Mouse (Mus musculus) ES-Bruce4 (cell line): ENCODE measurements around the gene Tlr2. TPM values are rescaled to one million over a fixed set of nuclear protein-coding genes. Genes with fewer than 3 reads are reported as not detected.

Source experiments
- H3K27ac ChIP-seq: 2 replicates; pipeline ENCODE4 v1.5.1; 2012; ENCODE audit warnings: low read length, inconsistent platforms; ENCODE audit not compliant: insufficient read depth
- H3K27me3 ChIP-seq: 2 replicates; pipeline ENCODE4 v1.6.1; 2012; ENCODE audit warnings: mild to moderate bottlenecking, low read length, inconsistent platforms; ENCODE audit not compliant: control insufficient read depth, poor library complexity, insufficient read depth, severe bottlenecking
- H3K36me3 ChIP-seq: 2 replicates; pipeline ENCODE4 v1.6.1; 2012; ENCODE audit warnings: inconsistent platforms, mild to moderate bottlenecking, low read length, moderate library complexity; ENCODE audit not compliant: control insufficient read depth, poor library complexity, insufficient read depth, severe bottlenecking
- H3K4me1 ChIP-seq: one replicate; pipeline ENCODE4 v1.8.1; 2011; ENCODE audit warnings: low read length; ENCODE audit not compliant: control insufficient read depth, insufficient read depth
- H3K4me3 ChIP-seq: 2 replicates; pipeline ENCODE4 v1.5.1; 2011; ENCODE audit warnings: low read depth, mild to moderate bottlenecking, low read length
- H3K9ac ChIP-seq: 2 replicates; pipeline ENCODE4 v1.6.1; 2012; ENCODE audit warnings: low read depth, mild to moderate bottlenecking, inconsistent platforms; ENCODE audit not compliant: poor library complexity, severe bottlenecking
- H3K9me3 ChIP-seq: replicated peaks from 2 replicates; pipeline ENCODE4 v1.6.1; 2012; ENCODE audit warnings: mild to moderate bottlenecking, low read length, inconsistent platforms; ENCODE audit not compliant: control insufficient read depth, poor library complexity, insufficient read depth, severe bottlenecking
- CTCF ChIP-seq: IDR thresholded peaks from one replicate; pipeline ENCODE4 v1.8.1; 2011; ENCODE audit warnings: low read depth, low read length
- EP300 ChIP-seq: IDR thresholded peaks from 2 replicates; pipeline ENCODE4 v1.6.1; 2011; ENCODE audit warnings: low read depth, low read length; ENCODE audit not compliant: insufficient read depth
- POLR2A ChIP-seq: IDR thresholded peaks from one replicate; pipeline ENCODE4 v1.8.1; 2011; ENCODE audit warnings: low read length; ENCODE audit not compliant: insufficient read depth
- polyA plus RNA-seq: library from polyadenylated mRNA; stranded (reverse); fragments of >200 nt; gene quantifications from 2 replicates; pipeline ENCODE4 v1.2.4, GENCODE M21; 2011; ENCODE audit warnings: low read depth; ENCODE audit not compliant: missing spikeins, insufficient read depth, insufficient read length

Gene Tlr2
- polyA plus RNA-seq, 1 experiment = 2.0 TPM

GRCm38 (mm10) chr3:83816372-83816925, 25.1 kb downstream of the Tlr2 start:
- TF ChIP-seq EP300 (no peak), CTCF (no peak), POLR2A (no peak)

GRCm38 (mm10) chr3:83812863-83813262, 28.7 kb downstream of the Tlr2 start:
- TF ChIP-seq CTCF (no peak), POLR2A (no peak), EP300 (no peak)
- Histone ChIP-seq H3K36me3 (no peaks in the 10 kb centered on the region), H3K9ac (no peak overlapping the region), H3K27me3 (no peaks in the 10 kb centered on the region), H3K4me1 (no peaks in the 10 kb centered on the region), H3K4me3 (no peak overlapping the region), H3K27ac (no peak overlapping the region), H3K9me3 (no peaks in the 10 kb centered on the region)

More at GRCm38 (mm10) chr3:83816372-83816925, 25.1 kb downstream of the Tlr2 start:
- H3K27ac ChIP-seq = no peak overlapping the region
- no peaks in the 10 kb centered on the region for H3K4me1 ChIP-seq
- no peaks in the 10 kb centered on the region for H3K27me3 ChIP-seq
- H3K36me3 ChIP-seq = no peaks in the 10 kb centered on the region
- no peaks in the 10 kb centered on the region for H3K9me3 ChIP-seq
- no peak overlapping the region for H3K4me3 ChIP-seq
- no peak overlapping the region for H3K9ac ChIP-seq

- no peaks in the 10 kb centered on the region for H3K36me3 ChIP-seq
- TF ChIP-seq POLR2A = no peak
- no peak for TF ChIP-seq EP300
- no peak for TF ChIP-seq CTCF
- no peaks in the 10 kb centered on the region for H3K9me3 ChIP-seq
- H3K9ac ChIP-seq = no peak overlapping the region
- no peak overlapping the region for H3K4me3 ChIP-seq
- no peaks in the 10 kb centered on the region for H3K4me1 ChIP-seq
- H3K27me3 ChIP-seq = no peaks in the 10 kb centered on the region
- H3K27ac ChIP-seq = no peak overlapping the region
These were observed 29.6 kb downstream of the Tlr2 start for GRCm38 (mm10) chr3:83811987-83812386.

GRCm38 (mm10) chr3:83808483-83808882, 33.1 kb downstream of the Tlr2 start:
- TF ChIP-seq EP300 (no peak), CTCF (no peak), POLR2A (no peak)
- no peaks in the 10 kb centered on the region for H3K36me3 ChIP-seq
- H3K27ac ChIP-seq = no peak overlapping the region
- no peaks in the 10 kb centered on the region for H3K4me1 ChIP-seq
- no peak overlapping the region for H3K9ac ChIP-seq
- H3K4me3 ChIP-seq = no peak overlapping the region
- no peaks in the 10 kb centered on the region for H3K9me3 ChIP-seq
- H3K27me3 ChIP-seq = no peaks in the 10 kb centered on the region

- Histone ChIP-seq H3K9me3 (peaks cover 4% of the 10 kb centered on the region; the same call in 1 of the 2 replicates), H3K36me3 (no peaks in the 10 kb centered on the region), H3K9ac (no peak overlapping the region), H3K4me1 (no peaks in the 10 kb centered on the region), H3K27me3 (no peaks in the 10 kb centered on the region), H3K27ac (no peak overlapping the region), H3K4me3 (no peak overlapping the region)
- TF ChIP-seq POLR2A (no peak), CTCF (no peak), EP300 (no peak)
These were observed 39.9 kb downstream of the Tlr2 start for GRCm38 (mm10) chr3:83801649-83802155.

GRCm38 (mm10) chr3:83799486-83799885, 42.1 kb downstream of the Tlr2 start:
- Histone ChIP-seq H3K9me3 (peaks cover 8% of the 10 kb centered on the region; the same call in 1 of the 2 replicates), H3K27ac (no peak overlapping the region), H3K36me3 (no peaks in the 10 kb centered on the region), H3K4me3 (no peak overlapping the region), H3K9ac (no peak overlapping the region), H3K4me1 (no peaks in the 10 kb centered on the region), H3K27me3 (no peaks in the 10 kb centered on the region)
- TF ChIP-seq CTCF (no peak), POLR2A (no peak), EP300 (no peak)
